Comparison of ENCODE assay signal across 8 mouse cellular contexts in genomic region chr16:6839299-6839995, GRCm38 (mm10).
DNase-seq lines count a peak whose midpoint lies in the region; ATAC-seq and TF ChIP-seq lines count a peak whose summit lies in the region.

No protein-coding gene starts in this region.

- no peaks in the 10 kb centered on the region for H3K36me3 ChIP-seq in ES-Bruce4 (ENCODE audit: control insufficient read depth, insufficient read depth, low read length, poor library complexity, severe bottlenecking)
- no peaks in the 10 kb centered on the region for H3K36me3 ChIP-seq in lung, embryonic 14.5 days (ENCODE audit: insufficient read depth)

- peaks cover 3% of the 10 kb centered on the region for H3K4me1 ChIP-seq in ES-Bruce4 (ENCODE audit: control insufficient read depth, insufficient read depth, low read length)
- no peaks in the 10 kb centered on the region for H3K4me1 ChIP-seq in lung, embryonic 14.5 days (ENCODE audit: insufficient read depth)

- WGBS in lung, embryonic 14.5 days: 29% methylated on average over 15 of the region's 15 CpGs

- H3K9ac ChIP-seq in ES-Bruce4 (ENCODE audit: low read depth, poor library complexity, severe bottlenecking): no peak overlapping the region
- H3K9ac ChIP-seq in lung, embryonic 14.5 days: no peak overlapping the region

- no peak overlapping the region for H3K4me3 ChIP-seq in ES-Bruce4 (ENCODE audit: low read depth, low read length)
- H3K4me3 ChIP-seq in layer of hippocampus, adult 2 months: no peak overlapping the region
- H3K4me3 ChIP-seq in lung, embryonic 14.5 days (ENCODE audit: low read depth, low read length): no peak overlapping the region

- H3K9me3 ChIP-seq in ES-Bruce4 (replicated peaks; ENCODE audit: control insufficient read depth, insufficient read depth, low read length, poor library complexity, severe bottlenecking): no peaks in the 10 kb centered on the region
- no peaks in the 10 kb centered on the region for H3K9me3 ChIP-seq in lung, embryonic 14.5 days (ENCODE audit: low read depth, low read length)

- no peaks in the 10 kb centered on the region; the same call in 1 of the 2 replicates for H3K27me3 ChIP-seq in ES-Bruce4 (ENCODE audit: control insufficient read depth, insufficient read depth, low read length, poor library complexity, severe bottlenecking)
- H3K27me3 ChIP-seq in lung, embryonic 14.5 days (ENCODE audit: insufficient read depth, low read length): no peaks in the 10 kb centered on the region

- peak; percentile 68 for TF ChIP-seq CTCF in ES-Bruce4 (IDR thresholded peaks at IDR 0.05; ENCODE audit: low read depth, low read length)
- peak; percentile 91 for TF ChIP-seq CTCF in layer of hippocampus, adult 2 months (conservative IDR thresholded peaks at IDR 0.05)
- peak; percentile 85 for TF ChIP-seq CTCF in lung, embryonic 14.5 days (IDR thresholded peaks at IDR 0.05; ENCODE audit: low read depth)

- peak; percentile 51 for DNase-seq in cerebellum, adult 11-12 months
- DNase-seq in heart, postnatal 36 days: peak; percentile 49 to 52
- peak; percentile 60 to 78 for DNase-seq in layer of hippocampus, adult 2 months (ENCODE audit: low spot score in 2 of 2)
- DNase-seq in lung, embryonic 14.5 days: peak; percentile 90
- peak; percentile 8 for DNase-seq in retina, adult 2 months (ENCODE audit: low read depth, low spot score)
- DNase-seq in spleen, postnatal 36 days (ENCODE audit: low spot score in 2 of 2): no peak

- H3K4me2 ChIP-seq in lung, embryonic 14.5 days: no peak overlapping the region

- TF ChIP-seq EP300 in ES-Bruce4 (IDR thresholded peaks at IDR 0.05; ENCODE audit: insufficient read depth, low read depth, low read length): no peak

- intact Hi-C loops in heart, postnatal 36 days (cut with DNase I): loop anchor here (5.0 kb wide), 1 partner anchor 438 kb away; no protein-coding TSS in a partner anchor

- no peak for TF ChIP-seq POLR2A in ES-Bruce4 (IDR thresholded peaks at IDR 0.05; ENCODE audit: insufficient read depth, low read length)

- ATAC-seq in frontal cortex, adult (ENCODE audit: low TSS enrichment): peak; percentile 92
- peak; percentile 96 for ATAC-seq in lung, embryonic 14.5 days (ENCODE audit: insufficient read depth)

- no peak overlapping the region for H3K27ac ChIP-seq in ES-Bruce4 (ENCODE audit: insufficient read depth, low read length)
- H3K27ac ChIP-seq in layer of hippocampus, adult 2 months: peak overlapping the region; percentile 62
- H3K27ac ChIP-seq in lung, embryonic 14.5 days (ENCODE audit: low read depth): no peak overlapping the region

Comparison
In these comparisons a context has a peak if more than half of its experiments do, and no peak if none do; other contexts are left out.
1. DNase-seq: peak in cerebellum, adult 11-12 months (single experiment), heart, postnatal 36 days (2 of 2), layer of hippocampus, adult 2 months (2 of 2), lung, embryonic 14.5 days (single experiment) and retina, adult 2 months (single experiment); none in spleen, postnatal 36 days (0 of 2).
2. Peak in every context shown above with its lines, with median percentiles within 50 percentile points of each other: CTCF ChIP-seq.